Mouse (Mus musculus): ENCODE data around the gene Itk. TPM values are rescaled to one million over a fixed set of nuclear protein-coding genes. Genes with fewer than 3 reads are reported as not detected.

The Itk gene
- polyA plus RNA-seq, 1 experiment from 2014 or later = not detected

DNA sequence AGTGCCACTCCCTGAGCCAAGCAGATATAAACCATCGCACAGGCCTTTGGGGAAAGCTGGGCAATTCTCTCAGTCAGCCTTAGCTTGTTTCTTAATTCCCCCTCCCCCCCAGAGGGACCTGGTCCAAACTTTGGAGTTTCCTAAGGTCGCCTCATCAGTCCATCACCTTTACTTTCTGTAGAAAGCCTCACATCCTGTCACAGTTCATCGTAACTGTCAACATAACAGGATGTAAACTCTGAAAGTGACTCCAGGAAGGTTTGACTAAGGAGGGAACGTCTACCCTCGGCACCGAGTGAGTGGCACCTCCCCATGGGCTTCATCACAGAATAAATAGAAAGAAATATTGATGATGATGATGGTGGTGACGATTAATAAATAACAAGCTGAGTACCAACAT lies 81.5 kb downstream of the Itk start:
- Histone ChIP-seq H3K9me3 (replicated peaks; ENCODE audit: control insufficient read depth, low read length, poor library complexity, severe bottlenecking) (no peaks in the 10 kb centered on the region), H3K27ac (ENCODE audit: low read length) (no peak overlapping the region), H3K9ac (ENCODE audit: low read depth, low read length) (no peak overlapping the region), H3K4me1 (ENCODE audit: control insufficient read depth, insufficient read depth, low read length) (peaks cover 33% of the 10 kb centered on the region), H3K27me3 (ENCODE audit: control insufficient read depth, insufficient read depth, low read depth, low read length) (no peaks in the 10 kb centered on the region), H3K36me3 (ENCODE audit: control insufficient read depth, insufficient read depth, low read length) (no peaks in the 10 kb centered on the region), H3K4me3 (ENCODE audit: low read depth, low read length) (no peak overlapping the region), H3K4me2 (ENCODE audit: low read length) (no peak overlapping the region)
- ATAC-seq = no peak
- 94% methylated on average over 7 of the region's 7 CpGs for WGBS

DNA sequence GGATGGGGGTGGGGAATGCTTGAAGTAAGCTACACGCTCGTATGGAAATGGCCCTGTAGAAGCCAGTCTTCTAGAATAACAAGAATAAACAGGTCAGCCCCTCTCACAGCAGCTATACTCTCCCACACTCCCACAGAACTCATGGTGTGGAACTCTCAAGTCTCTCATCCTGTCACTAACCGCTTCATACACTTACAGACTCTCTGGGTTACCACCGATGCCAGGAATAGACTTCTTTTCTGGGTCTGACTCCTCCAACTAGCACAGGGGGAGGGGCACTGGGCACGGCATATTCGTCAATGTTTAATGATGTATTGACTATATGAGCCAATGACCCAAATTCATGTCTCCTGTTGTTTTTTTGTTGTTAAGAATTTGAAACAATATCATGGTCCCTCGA lies 82.5 kb downstream of the Itk start:
- Histone ChIP-seq H3K36me3 (ENCODE audit: control insufficient read depth, insufficient read depth, low read length) (no peaks in the 10 kb centered on the region), H3K27ac (ENCODE audit: low read length) (no peak overlapping the region), H3K9me3 (replicated peaks; ENCODE audit: control insufficient read depth, low read length, poor library complexity, severe bottlenecking) (no peaks in the 10 kb centered on the region), H3K9ac (ENCODE audit: low read depth, low read length) (no peak overlapping the region), H3K4me2 (ENCODE audit: low read length) (no peak overlapping the region), H3K27me3 (ENCODE audit: control insufficient read depth, insufficient read depth, low read depth, low read length) (no peaks in the 10 kb centered on the region), H3K4me3 (ENCODE audit: low read depth, low read length) (no peak overlapping the region), H3K4me1 (ENCODE audit: control insufficient read depth, insufficient read depth, low read length) (peaks cover 30% of the 10 kb centered on the region)
- 90% methylated on average over 7 of the region's 7 CpGs for WGBS
- no peak for ATAC-seq

DNA sequence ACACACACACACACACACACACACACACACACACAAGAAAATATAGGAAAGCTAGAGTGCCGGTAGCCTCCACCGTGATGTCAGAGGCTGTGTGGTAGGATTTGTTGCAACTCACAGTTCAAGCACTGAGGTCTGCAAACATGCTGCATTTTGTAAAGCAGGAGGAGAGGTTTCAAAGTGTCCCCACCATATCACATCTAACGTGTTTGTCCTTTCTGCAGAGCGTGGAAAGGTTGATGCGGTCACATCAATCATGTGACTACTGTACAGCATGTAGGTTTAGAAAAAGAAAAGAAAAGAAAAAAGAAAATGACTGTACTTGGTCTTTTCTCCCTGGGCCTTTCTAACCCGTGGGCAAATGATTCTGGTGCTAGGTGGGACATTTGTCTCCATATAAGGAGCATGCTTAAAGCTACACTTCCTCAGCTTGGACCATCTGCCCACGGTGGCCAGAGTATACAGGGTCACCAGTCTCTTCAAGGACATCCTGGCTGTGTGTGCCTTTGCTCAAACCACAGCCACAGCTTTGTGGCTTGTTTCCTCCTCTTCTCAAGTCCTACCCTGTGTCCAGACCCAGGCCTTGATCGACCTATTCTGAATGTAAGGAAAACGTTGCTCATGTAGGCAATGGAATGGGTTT lies 83.3 kb downstream of the Itk start:
- 86% methylated on average over 9 of the region's 9 CpGs for WGBS
- no peaks in the 10 kb centered on the region for H3K9me3 ChIP-seq (replicated peaks; ENCODE audit: control insufficient read depth, low read length, poor library complexity, severe bottlenecking)
- no peak overlapping the region for H3K4me2 ChIP-seq (ENCODE audit: low read length)
- no peaks in the 10 kb centered on the region for H3K36me3 ChIP-seq (ENCODE audit: control insufficient read depth, insufficient read depth, low read length)
- H3K27ac ChIP-seq (ENCODE audit: low read length) = no peak overlapping the region
- H3K27me3 ChIP-seq (ENCODE audit: control insufficient read depth, insufficient read depth, low read depth, low read length) = no peaks in the 10 kb centered on the region
- H3K4me1 ChIP-seq (ENCODE audit: control insufficient read depth, insufficient read depth, low read length) = peaks cover 30% of the 10 kb centered on the region
- H3K9ac ChIP-seq (ENCODE audit: low read depth, low read length) = no peak overlapping the region
- no peak for ATAC-seq
- no peak overlapping the region for H3K4me3 ChIP-seq (ENCODE audit: low read depth, low read length)

DNA sequence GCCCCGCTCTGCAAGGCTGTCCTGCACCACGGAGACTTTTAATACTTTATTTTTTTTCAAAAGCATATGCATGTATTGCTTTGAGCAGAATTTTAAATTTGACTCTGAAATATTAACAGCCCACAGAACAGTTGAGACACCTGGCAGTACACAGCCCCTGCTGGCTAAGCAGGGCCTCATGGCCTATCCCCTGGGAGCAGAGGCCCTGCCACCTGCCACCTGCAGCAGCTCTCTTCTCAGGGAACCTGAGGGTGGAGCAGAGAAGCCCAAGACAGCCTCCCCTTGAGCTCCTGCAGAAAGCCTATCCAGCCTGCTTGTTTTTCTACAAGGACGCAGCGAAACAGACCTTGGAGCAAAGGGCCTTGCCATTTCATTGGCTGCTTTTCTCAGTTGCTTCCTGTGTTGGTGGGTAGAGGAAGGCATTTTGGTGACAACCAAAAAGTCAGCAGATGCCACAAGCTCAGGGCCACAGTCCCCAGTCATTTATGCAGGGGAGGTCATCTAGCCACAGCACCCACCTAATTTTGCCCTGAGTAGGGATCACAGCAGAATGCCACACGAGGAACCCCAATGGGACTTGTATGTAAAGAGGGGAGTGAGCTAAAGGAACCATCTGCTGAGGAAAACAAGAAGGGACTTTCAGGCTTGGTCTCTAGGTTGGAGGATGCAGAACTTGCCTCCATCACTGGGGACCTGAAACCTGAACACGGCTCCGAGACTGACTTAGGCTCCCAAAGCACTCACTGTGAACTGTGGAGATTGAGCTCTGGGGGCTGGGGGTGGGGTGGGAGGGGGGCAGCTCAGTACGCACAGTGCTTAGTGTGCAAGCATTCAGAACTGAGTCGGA lies 84.2 kb downstream of the Itk start:
- Histone ChIP-seq H3K36me3 (ENCODE audit: control insufficient read depth, insufficient read depth, low read length) (no peaks in the 10 kb centered on the region), H3K27ac (ENCODE audit: low read length) (no peak overlapping the region), H3K4me1 (ENCODE audit: control insufficient read depth, insufficient read depth, low read length) (peaks cover 26% of the 10 kb centered on the region), H3K4me2 (ENCODE audit: low read length) (no peak overlapping the region), H3K9ac (ENCODE audit: low read depth, low read length) (no peak overlapping the region), H3K4me3 (ENCODE audit: low read depth, low read length) (no peak overlapping the region), H3K27me3 (ENCODE audit: control insufficient read depth, insufficient read depth, low read depth, low read length) (no peaks in the 10 kb centered on the region), H3K9me3 (replicated peaks; ENCODE audit: control insufficient read depth, low read length, poor library complexity, severe bottlenecking) (no peaks in the 10 kb centered on the region)
- WGBS = 82% methylated on average over 9 of the region's 9 CpGs
- ATAC-seq = no peak

DNA sequence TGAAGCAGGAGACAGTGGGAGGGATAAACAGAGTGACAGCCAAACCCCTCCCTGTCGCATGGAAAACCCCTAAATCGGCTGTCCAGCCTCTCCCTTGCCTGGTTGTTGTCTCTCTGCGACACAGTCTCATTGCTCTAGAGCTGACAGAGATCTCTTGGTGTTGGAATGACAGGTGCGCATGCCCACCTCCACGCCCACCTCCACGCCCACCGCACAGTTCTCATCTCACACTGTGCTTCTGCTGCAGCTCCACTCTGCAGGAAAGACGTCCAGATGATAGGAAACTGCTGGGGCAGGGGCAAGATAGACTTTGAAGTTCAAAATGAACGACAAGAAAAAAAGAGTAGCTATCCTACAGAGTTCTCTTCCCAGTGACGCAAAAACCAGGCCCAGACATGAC lies 85.2 kb downstream of the Itk start:
- WGBS = 77% methylated on average over 10 of the region's 10 CpGs
- no peak overlapping the region for H3K4me3 ChIP-seq (ENCODE audit: low read depth, low read length)
- H3K27ac ChIP-seq (ENCODE audit: low read length) = no peak overlapping the region
- ATAC-seq = no peak
- no peak overlapping the region for H3K9ac ChIP-seq (ENCODE audit: low read depth, low read length)
- no peaks in the 10 kb centered on the region for H3K36me3 ChIP-seq (ENCODE audit: control insufficient read depth, insufficient read depth, low read length)
- no peak overlapping the region for H3K4me2 ChIP-seq (ENCODE audit: low read length)
- no peaks in the 10 kb centered on the region for H3K9me3 ChIP-seq (replicated peaks; ENCODE audit: control insufficient read depth, low read length, poor library complexity, severe bottlenecking)
- H3K27me3 ChIP-seq (ENCODE audit: control insufficient read depth, insufficient read depth, low read depth, low read length) = no peaks in the 10 kb centered on the region
- H3K4me1 ChIP-seq (ENCODE audit: control insufficient read depth, insufficient read depth, low read length) = peaks cover 18% of the 10 kb centered on the region

DNA sequence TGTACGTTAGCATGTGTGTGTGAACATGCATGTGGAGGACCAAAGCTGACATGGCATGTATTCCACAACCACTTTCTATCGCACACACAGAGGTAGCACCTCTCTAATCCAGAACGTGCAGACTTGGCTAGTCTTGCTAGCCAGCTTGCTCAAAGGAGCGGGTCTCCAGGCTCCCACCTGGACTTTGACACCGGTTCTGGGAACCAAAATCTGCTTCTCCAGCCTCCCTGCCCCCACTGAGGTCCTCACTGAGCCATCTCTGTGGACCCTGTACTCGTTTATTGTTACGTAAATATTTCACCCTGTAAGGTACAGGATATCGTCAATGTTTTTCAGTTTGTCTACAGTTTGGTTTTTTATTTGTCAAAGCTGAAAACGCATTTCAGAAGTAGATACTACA lies 86.8 kb downstream of the Itk start:
- Histone ChIP-seq H3K4me2 (ENCODE audit: low read length) (no peak overlapping the region), H3K9me3 (replicated peaks; ENCODE audit: control insufficient read depth, low read length, poor library complexity, severe bottlenecking) (no peaks in the 10 kb centered on the region), H3K4me1 (ENCODE audit: control insufficient read depth, insufficient read depth, low read length) (peaks cover 16% of the 10 kb centered on the region), H3K4me3 (ENCODE audit: low read depth, low read length) (no peak overlapping the region), H3K36me3 (ENCODE audit: control insufficient read depth, insufficient read depth, low read length) (no peaks in the 10 kb centered on the region), H3K27me3 (ENCODE audit: control insufficient read depth, insufficient read depth, low read depth, low read length) (no peaks in the 10 kb centered on the region), H3K9ac (ENCODE audit: low read depth, low read length) (no peak overlapping the region), H3K27ac (ENCODE audit: low read length) (no peak overlapping the region)
- ATAC-seq = no peak
- WGBS = 92% methylated on average over 9 of the region's 9 CpGs

DNA sequence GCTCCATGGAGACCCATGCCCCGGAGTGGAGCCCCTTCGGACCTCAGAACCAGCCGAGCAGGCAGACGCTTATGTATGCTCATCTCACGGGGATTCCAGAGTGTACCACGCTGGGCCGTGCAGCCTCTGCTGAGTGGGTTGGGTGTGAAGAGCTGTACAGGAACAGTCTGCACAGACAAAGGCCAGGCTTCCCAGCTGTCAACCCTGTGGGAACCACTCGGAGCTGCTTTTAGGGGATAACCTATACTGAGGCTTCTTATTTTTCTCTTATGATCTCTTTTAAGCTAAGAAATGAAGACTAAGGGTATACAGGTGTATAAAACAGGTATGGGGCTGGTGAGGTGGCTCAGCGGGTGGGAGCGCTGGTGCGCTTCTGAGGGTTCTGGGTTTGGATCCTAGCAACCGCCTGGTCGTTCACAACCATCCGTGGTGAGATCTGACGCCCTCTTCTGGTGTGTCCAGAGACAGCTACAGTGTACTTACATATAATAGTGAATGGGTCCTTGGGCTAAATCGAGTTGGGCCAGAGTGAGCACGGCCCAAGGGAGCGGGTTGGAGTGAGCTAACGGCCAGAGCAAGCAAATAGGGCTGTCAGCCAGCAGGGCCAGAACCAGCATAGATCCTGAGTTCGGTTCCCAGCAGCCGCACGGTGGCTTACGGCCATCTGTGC lies 87.6 kb downstream of the Itk start:
- H3K4me1 ChIP-seq (ENCODE audit: control insufficient read depth, insufficient read depth, low read length) = peaks cover 16% of the 10 kb centered on the region
- 82% methylated on average over 23 of the region's 23 CpGs for WGBS
- no peak overlapping the region for H3K4me3 ChIP-seq (ENCODE audit: low read depth, low read length)
- no peak; the same call in none of the 2 replicates for ATAC-seq
- H3K4me2 ChIP-seq (ENCODE audit: low read length) = no peak overlapping the region
- H3K27ac ChIP-seq (ENCODE audit: low read length) = no peak overlapping the region
- H3K36me3 ChIP-seq (ENCODE audit: control insufficient read depth, insufficient read depth, low read length) = no peaks in the 10 kb centered on the region
- H3K9ac ChIP-seq (ENCODE audit: low read depth, low read length) = no peak overlapping the region
- H3K9me3 ChIP-seq (replicated peaks; ENCODE audit: control insufficient read depth, low read length, poor library complexity, severe bottlenecking) = no peaks in the 10 kb centered on the region
- no peaks in the 10 kb centered on the region for H3K27me3 ChIP-seq (ENCODE audit: control insufficient read depth, insufficient read depth, low read depth, low read length)

DNA sequence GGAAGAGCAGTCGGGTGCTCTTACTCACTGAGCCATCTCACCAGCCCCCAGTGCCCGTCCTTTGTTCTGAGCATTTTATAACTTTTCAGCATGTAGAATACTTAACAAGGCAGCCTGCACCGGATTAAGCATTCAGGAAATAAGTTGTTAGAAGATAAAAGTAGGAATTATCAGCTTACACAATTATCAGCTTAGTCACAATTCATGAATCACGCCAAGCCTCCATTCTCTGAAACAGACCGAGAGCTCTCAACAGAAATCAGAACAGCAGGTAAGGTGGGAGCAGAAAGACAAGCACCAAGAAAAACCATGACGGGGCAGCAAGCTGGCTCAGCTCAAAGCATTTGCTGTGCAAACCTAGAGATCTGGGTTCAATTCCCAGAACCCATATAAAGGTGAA lies 89.4 kb downstream of the Itk start:
- H3K4me2 ChIP-seq (ENCODE audit: low read length) = no peak overlapping the region
- ATAC-seq = no peak
- H3K9me3 ChIP-seq (replicated peaks; ENCODE audit: control insufficient read depth, low read length, poor library complexity, severe bottlenecking) = no peaks in the 10 kb centered on the region
- H3K4me3 ChIP-seq (ENCODE audit: low read depth, low read length) = no peak overlapping the region
- no peaks in the 10 kb centered on the region for H3K36me3 ChIP-seq (ENCODE audit: control insufficient read depth, insufficient read depth, low read length)
- H3K4me1 ChIP-seq (ENCODE audit: control insufficient read depth, insufficient read depth, low read length) = peaks cover 12% of the 10 kb centered on the region
- no peaks in the 10 kb centered on the region for H3K27me3 ChIP-seq (ENCODE audit: control insufficient read depth, insufficient read depth, low read depth, low read length)
- H3K9ac ChIP-seq (ENCODE audit: low read depth, low read length) = no peak overlapping the region
- no peak overlapping the region for H3K27ac ChIP-seq (ENCODE audit: low read length)
- WGBS = 18% methylated on average over 6 of the region's 6 CpGs

Measured in midbrain, embryonic 16.5 days (tissue).